Mouse (Mus musculus): ENCODE results near the gene Hoxc6.

The Hoxc6 gene

DNA sequence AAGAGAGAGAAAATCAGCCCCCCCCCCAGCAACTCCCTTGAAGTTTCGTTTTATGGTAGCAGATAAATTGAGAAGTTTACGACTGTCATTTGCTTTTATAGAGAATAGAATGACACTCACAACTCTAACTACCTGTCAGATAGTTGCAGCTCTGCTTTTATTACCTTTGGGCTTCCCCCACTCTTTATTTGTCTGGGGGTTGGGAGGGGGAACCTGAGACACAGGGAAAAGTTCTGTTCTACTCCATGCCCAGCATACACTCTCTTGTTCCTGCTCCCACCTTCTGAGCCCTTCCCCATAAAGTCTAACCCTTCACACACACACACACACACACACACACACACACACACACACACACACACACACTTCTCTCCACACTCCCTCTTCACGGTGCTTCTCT lies 5.2 kb upstream of the Hoxc6 start:
- POLR2A ChIA-PET, result interaction anchor here in 1 of 4 experiments (0.7 kb wide), 1 partner anchor 13 kb away, joined by 3 read pairs; no protein-coding TSS in a partner anchor
- CTCF ChIA-PET, result interaction anchor here in 3 of 4 experiments (0.6 to 1.0 kb wide), 4 partner anchors 9 to 180 kb away, joined by 3 to 8 read pairs (median 4); no protein-coding TSS in a partner anchor

DNA sequence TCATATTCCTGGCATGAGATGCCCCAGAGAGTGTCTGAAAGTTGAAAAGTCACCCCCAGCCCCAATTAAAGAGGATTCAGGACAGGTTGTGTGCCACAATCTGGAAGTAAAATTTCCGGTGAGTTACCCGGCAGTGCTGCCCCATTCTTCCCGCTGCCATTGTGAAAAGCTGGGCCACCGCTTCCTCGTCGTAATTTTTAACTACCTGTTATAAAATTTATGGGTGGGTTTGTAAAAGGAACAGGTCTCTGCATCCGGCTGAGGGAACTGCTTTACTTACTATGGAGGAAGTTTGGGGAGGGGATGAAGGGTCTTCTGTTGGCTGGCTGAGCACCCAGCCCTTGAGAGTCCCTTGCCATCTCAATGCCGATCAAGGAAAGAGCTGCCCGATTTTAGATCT lies 1.5 kb upstream of the Hoxc6 start:
- CTCF ChIA-PET, result interaction anchor here (0.6 to 3.5 kb wide), 11 partner anchors 9 to 187 kb away, joined by 3 to 25 read pairs (median 5); no protein-coding TSS in a partner anchor
- POLR2A ChIA-PET, result interaction anchor here in 3 of 4 experiments (0.7 to 1.8 kb wide), 12 partner anchors 9 to 265 kb away, joined by 3 to 8 read pairs (median 4); partner anchors contain the start of gene Hoxc10 (in 1 of the 3)

DNA sequence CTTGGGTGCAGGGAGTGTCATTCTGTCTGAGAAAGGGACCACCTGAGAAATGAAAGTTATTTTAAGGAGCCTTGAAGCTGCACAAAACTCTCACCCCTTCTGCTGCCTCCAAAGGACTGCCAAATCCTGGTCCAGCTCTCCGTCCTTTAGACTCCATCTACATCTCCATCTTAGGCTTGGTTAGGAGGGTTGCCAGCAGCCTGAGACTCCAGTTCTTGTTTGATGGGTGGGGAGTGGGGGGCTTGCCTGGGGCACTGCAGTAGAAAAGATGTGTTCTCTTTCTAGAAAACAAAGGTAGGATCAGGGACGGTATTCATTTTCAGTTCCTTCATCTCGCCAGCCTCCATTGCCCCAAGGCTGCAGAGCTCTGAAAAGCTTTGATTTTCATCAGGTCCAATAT lies 626 bp upstream of the Hoxc6 start:
- POLR2A ChIA-PET, result interaction anchor here in 3 of 4 experiments (0.7 to 1.8 kb wide), 12 partner anchors 9 to 308 kb away, joined by 3 to 6 read pairs (median 4); partner anchors contain the start of gene Hoxc10 (in 1 of the 3)
- CTCF ChIA-PET, result interaction anchor here (0.6 to 3.5 kb wide), 13 partner anchors 9 to 316 kb away, joined by 3 to 25 read pairs (median 4); no protein-coding TSS in a partner anchor

DNA sequence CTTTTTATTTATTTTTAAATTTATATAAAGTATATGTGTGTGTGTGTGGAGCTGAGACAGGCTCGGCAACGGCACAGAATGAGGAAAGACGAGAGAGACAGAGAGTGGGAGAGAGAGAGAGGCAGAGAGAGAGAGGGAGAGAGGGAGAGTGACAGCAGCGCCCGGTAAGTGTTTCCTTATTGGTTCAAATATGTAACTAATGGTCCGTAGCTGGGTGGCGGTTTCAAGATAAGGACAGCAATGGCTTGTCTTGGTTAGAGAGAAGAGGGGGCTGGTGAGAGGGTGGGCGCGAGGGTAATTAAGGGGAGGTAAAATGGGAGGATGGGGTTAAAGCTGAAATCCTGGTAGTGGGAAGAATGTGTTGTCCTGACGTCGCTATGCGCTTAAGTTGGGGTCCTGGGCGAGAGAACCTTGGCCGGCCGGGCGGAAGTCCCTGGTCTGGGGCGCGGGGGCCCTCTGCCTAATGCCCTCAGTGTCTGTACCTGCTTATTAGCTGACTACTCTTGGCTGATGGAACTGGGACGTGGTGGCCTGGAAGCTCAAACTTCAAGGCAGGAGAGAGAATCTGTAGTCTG lies 638 bp downstream of the Hoxc6 start:
- ChIA-PET POLR2A (interaction anchor here (0.6 to 2.4 kb wide), 32 partner anchors 11 to 328 kb away, joined by 3 to 11 read pairs (median 4); partner anchors contain the start of genes Hoxc11 (in 2 of the 4), Hoxc5 (in 2 of the 4), Calcoco1 (in 1 of the 4) and Hoxc4 (in 1 of the 4)), CTCF (interaction anchor here (0.6 to 3.5 kb wide), 31 partner anchors 8 to 328 kb away, joined by 3 to 24 read pairs (median 4); partner anchors contain the start of genes Hoxc10 (in 2 of the 4), Hoxc5 (in 1 of the 4) and Hoxc8 (in 1 of the 4))

DNA sequence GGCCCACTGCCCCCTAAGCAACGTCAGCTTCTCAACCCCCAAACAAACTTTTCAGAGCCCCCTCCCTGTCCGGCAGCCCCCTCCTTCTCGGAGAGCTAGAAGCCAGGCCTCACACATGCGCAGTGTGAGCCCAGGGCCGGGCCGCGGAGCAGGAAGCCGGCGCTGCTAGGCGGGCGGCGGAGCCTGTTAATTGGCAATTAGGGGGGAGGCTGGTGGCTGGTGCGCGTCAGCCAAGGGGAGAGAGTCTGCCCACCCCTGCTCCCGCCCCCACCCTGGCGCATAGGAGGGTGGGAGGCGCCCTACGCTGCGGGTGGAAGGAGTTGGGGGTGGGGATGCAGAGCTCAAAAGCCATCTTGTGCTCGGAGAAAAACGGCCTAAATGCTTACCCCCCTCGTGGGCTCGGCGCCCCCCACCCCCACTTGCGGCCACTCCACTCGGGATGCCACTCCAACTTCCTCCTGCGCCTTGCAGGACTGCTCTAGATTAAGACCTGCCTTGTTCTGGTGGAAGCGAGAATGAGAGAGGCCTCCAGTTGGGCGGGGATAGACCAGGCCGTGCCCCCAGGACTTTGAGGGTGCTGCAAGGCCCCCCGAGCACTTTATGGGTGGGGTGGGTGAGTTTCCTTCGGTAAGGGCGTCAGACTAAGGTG lies 1.2 kb downstream of the Hoxc6 start:
- CTCF ChIA-PET, result interaction anchor here (0.6 to 3.5 kb wide), 33 partner anchors 9 to 328 kb away, joined by 3 to 24 read pairs (median 4); partner anchors contain the start of genes Hoxc10 (in 2 of the 4), Hoxc5 (in 1 of the 4) and Hoxc8 (in 1 of the 4)
- POLR2A ChIA-PET, result interaction anchor here (0.5 to 2.4 kb wide), 36 partner anchors 10 to 328 kb away, joined by 3 to 11 read pairs (median 4); partner anchors contain the start of genes Hoxc11 (in 2 of the 4), Hoxc5 (in 2 of the 4), Calcoco1 (in 1 of the 4) and Hoxc4 (in 1 of the 4)

DNA sequence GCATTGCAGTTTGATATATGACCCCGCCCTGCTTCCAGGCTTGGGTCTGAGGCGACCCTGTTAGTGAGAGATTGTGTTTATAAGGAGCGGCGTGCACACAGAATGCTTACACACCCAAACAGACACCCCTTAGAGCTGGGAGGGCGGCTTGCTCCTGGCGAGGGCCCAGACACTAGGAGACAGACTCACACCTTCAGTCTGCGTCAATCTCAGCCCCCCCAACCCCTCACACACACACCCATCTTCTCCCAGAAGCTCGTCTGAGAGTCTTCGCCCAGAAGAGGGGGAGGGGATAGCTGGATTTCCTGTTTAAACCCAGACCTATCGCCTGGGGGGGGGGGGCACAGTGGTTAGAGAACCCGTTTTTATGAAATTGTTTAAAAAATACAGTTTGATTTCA lies 1.9 kb downstream of the Hoxc6 start:
- POLR2A ChIA-PET, result interaction anchor here (0.5 to 2.4 kb wide), 28 partner anchors 9 to 1585 kb away, joined by 3 to 11 read pairs (median 4); partner anchors contain the start of genes Hoxc8 (in 2 of the 4), Hoxc4 (in 1 of the 4) and Hoxc5 (in 1 of the 4)
- CTCF ChIA-PET, result interaction anchor here (0.6 to 3.5 kb wide), 24 partner anchors 9 to 821 kb away, joined by 3 to 24 read pairs (median 5); partner anchors contain the start of genes Hoxc10 (in 1 of the 4), Hoxc5 (in 1 of the 4) and Hoxc8 (in 1 of the 4)

DNA sequence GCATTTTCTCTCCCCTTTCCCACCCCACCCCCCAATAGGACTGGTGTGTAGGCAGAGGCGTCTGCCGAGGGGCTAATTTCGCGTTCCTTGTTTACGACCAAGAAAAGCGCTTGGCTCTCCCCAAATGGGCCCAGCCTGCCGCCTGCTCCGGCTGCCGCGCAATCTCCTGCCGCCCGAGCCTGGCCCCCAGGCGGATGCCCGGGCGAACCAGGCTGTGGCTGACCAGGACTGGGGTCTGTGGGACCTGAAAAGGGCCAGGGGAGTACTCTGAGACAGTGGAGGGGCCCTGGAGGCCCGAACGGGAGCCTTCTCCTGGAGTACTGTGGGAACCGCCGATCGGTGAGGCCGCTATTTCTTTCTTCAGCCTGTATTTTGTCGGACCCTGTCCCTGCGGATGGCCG lies 2.4 kb downstream of the Hoxc6 start:
- CTCF ChIA-PET, result interaction anchor here in 3 of 4 experiments (0.7 to 2.8 kb wide), 9 partner anchors 13 to 821 kb away, joined by 3 to 13 read pairs (median 6); no protein-coding TSS in a partner anchor
- POLR2A ChIA-PET, result interaction anchor here in 3 of 4 experiments (0.7 to 2.4 kb wide), 12 partner anchors 9 to 171 kb away, joined by 3 to 11 read pairs (median 4); partner anchors contain the start of gene Hoxc8 (in 2 of the 3)

DNA sequence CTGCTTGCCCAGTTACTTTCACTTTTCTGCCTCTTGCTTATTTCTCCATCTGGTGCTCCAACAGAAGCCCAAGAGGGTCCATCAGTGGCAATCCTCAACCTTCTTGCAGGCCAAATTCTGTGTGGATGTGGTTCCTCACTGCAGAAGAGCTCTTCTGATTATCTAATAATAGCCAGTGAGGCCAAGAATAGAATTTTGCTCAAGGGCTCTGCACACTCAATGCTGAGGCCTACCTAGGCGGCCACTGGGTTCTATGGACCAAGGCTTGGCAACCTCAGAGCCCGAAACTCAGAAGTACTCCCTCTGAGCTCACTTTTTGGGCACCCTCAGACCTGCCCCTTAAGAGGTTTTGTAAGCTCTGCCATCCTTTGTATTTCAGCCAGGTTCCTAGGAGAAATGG lies 3.3 kb downstream of the Hoxc6 start:
- CTCF ChIA-PET, result interaction anchor here in 3 of 4 experiments (0.7 to 2.8 kb wide), 4 partner anchors 14 to 322 kb away, joined by 3 to 13 read pairs (median 3); no protein-coding TSS in a partner anchor
- POLR2A ChIA-PET, result interaction anchor here in 1 of 4 experiments (1.0 kb wide), 1 partner anchor 12 kb away, joined by 3 read pairs; no protein-coding TSS in a partner anchor

DNA sequence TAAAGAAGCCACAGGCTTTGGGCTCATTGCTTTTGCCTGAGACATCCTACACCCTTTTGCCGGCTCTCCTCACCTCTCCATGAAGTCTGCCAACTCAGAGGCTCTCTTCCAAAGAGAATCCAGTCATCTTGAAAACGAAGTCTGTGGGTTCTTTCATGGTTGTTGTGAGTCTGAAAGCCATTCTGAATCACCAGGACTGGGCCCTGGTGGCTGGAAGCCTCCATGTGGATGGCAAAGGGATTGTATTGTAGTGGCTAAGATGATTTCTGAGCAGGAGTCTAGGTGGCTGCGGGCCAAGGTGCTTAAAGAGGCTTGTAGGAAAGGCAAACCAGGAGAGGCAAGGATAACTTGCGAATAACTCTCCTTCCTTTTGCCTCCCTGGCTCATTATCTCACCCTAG lies 4.1 kb downstream of the Hoxc6 start:
- CTCF ChIA-PET, result interaction anchor here in 1 of 4 experiments (1.1 kb wide), 1 partner anchor 128 kb away, joined by 3 read pairs; no protein-coding TSS in a partner anchor

DNA sequence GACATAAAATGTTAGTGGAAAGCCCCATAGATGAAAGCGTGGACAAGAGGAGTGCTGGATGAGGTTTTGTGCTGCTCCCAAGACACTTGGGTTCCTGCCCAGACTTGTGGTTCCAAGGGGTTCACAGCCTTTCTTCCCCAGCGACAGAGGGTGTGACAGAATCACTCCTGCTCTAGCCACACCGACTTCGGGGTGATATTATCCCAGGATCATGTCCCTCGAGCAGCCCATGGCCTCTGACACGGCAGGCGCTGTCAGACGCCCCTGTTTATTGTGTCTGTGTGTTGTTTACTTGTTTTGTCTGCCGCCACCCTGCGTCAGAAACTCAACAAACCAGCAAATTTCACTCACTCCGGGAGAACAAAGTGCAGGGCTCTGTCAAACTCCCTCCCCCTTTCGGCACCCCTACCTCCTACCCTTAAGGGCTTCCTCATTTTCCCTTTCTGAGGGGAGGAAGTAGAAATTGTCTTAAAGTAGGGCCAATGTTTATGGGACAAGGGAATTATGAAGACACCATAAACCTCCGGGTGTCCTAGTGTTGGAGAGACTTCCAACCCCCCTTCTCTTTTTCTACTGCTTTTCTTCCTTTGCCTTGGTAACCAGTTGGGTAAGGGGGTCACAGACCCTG lies 4.9 kb downstream of the Hoxc6 start:
- CTCF ChIA-PET, result interaction anchor here in 1 of 4 experiments (0.6 to 1.1 kb wide), 2 partner anchors 15 to 128 kb away, joined by 3 to 4 read pairs; no protein-coding TSS in a partner anchor
- POLR2A ChIA-PET, result interaction anchor here in 1 of 4 experiments (0.5 kb wide), 1 partner anchor 18 kb away, joined by 3 read pairs; no protein-coding TSS in a partner anchor

More for the DNA sequence above, 4.1 kb downstream of the Hoxc6 start:
- POLR2A ChIA-PET, result no interaction called here

DNA sequence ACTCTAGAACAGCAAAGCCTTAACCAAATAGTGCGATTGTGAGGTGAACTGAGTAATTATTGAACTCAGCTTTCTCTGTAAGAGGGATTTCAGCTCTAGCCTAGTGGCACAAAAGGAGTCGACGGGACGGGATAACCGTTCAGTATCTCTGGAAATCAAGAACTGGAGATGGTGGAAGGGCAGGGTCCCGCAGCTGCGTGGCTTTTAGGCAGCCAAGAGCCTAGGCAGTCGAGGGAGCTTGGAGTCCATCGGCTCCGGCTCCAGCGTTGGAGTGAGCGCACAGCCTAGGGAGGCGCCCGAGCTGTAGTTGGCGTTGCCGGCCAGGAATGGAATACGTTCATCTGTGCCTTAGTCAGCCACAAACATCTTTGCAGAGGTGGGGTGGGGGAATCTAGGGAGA lies 7.3 kb downstream of the Hoxc6 start:
- ChIA-PET CTCF (interaction anchor here (0.6 to 3.2 kb wide), 16 partner anchors 9 to 243 kb away, joined by 3 to 14 read pairs (median 4); partner anchors contain the start of gene Hoxc10 (in 1 of the 4)), POLR2A (interaction anchor here in 3 of 4 experiments (0.7 to 2.1 kb wide), 13 partner anchors 8 to 1510 kb away, joined by 3 to 7 read pairs (median 4); partner anchors contain the start of gene Hoxc8 (in 2 of the 3))

DNA sequence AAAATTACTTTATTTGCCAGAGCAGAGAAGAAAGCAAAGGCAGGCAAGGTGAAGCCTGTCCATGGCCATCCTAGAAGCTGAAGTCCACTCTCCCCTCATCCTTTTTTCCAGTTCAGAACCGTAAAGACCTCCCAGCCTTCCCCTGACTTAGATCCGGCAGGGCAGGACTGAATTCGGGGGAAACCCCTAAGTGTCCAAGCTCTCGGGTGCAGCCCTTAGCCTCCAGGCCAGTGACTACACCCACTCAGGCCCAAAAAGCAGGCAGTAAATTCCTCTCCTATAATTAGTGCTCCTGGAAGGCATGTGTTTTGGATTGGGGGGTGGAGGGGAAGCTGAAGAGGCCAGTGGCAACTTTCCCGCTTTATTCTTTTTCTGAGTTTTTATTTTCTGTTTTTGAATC lies 7.7 kb downstream of the Hoxc6 start:
- ChIA-PET POLR2A (interaction anchor here in 3 of 4 experiments (0.7 to 2.2 kb wide), 10 partner anchors 8 to 1510 kb away, joined by 3 to 6 read pairs (median 4); partner anchors contain the start of gene Hoxc5 (in 1 of the 3)), CTCF (interaction anchor here (0.6 to 3.2 kb wide), 12 partner anchors 8 to 172 kb away, joined by 3 to 25 read pairs (median 5); partner anchors contain the start of gene Hoxc10 (in 1 of the 4))

DNA sequence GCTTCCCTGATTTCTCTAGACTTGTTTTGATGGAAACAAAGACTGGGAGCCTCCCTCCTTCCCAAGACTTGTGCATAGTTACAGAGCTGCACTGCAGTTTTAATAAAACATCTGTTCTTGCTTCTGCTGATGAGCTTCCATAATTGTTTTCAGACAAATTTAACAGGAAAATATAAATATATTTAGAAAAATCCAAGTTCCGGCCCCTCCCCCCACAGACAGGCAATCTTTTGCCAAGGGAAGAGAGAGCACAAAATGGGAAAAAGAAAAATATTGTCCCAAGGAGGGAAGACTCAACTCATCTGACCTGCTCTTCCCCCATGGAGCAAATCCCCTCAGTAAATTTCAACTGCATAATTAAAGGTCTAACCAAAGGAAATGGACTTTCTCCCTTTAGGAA lies 8.3 kb downstream of the Hoxc6 start:
- CTCF ChIA-PET, result interaction anchor here (0.6 to 3.2 kb wide), 6 partner anchors 9 to 171 kb away, joined by 3 to 25 read pairs (median 8); partner anchors contain the start of gene Hoxc10 (in 1 of the 4)
- POLR2A ChIA-PET, result interaction anchor here in 2 of 4 experiments (0.7 to 2.2 kb wide), 6 partner anchors 19 to 1511 kb away, joined by 3 to 6 read pairs (median 4); partner anchors contain the start of gene Hoxc5 (in 1 of the 2)

DNA sequence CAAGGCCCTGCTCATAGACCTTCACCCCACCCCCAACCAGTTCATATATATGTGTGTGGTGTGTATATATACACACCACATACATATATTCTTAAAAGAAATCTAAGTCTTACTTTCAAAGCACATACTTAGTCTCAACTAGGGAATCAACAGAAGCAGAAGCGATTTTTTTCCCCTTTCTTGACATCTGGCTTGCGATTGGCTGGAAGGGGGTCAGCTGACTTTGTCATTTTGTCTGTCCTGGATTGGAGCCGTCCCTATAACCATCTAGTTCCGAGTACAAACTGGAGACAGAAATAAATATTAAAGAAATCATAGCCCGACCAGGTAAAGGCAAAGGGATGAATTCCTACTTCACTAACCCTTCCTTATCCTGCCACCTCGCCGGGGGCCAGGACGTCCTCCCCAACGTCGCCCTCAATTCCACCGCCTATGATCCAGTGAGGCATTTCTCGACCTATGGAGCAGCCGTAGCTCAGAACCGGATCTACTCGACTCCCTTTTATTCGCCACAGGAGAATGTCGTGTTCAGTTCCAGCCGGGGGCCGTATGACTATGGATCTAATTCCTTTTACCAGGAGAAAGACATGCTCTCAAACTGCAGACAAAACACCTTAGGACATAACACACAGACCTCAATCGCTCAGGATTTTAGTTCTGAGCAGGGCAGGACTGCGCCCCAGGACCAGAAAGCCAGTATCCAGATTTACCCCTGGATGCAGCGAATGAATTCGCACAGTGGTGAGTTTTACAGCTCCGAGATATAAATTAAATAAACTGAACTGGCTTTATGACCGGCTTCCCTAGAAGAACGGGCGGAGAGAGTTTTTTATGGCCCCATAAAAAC lies 11.4 kb downstream of the Hoxc6 start:
- CTCF ChIA-PET, result interaction anchor here in 3 of 4 experiments (0.6 to 5.0 kb wide), 11 partner anchors 19 to 628 kb away, joined by 3 to 44 read pairs (median 4); partner anchors contain the start of genes Copz1 (in 1 of the 3) and Hoxc8 (in 1 of the 3)
- POLR2A ChIA-PET, result interaction anchor here (0.9 to 3.2 kb wide), 10 partner anchors 10 to 159 kb away, joined by 3 to 11 read pairs (median 5); partner anchors contain the start of genes Hoxc10 (in 1 of the 4), Hoxc5 (in 1 of the 4) and Hoxc8 (in 1 of the 4)

DNA sequence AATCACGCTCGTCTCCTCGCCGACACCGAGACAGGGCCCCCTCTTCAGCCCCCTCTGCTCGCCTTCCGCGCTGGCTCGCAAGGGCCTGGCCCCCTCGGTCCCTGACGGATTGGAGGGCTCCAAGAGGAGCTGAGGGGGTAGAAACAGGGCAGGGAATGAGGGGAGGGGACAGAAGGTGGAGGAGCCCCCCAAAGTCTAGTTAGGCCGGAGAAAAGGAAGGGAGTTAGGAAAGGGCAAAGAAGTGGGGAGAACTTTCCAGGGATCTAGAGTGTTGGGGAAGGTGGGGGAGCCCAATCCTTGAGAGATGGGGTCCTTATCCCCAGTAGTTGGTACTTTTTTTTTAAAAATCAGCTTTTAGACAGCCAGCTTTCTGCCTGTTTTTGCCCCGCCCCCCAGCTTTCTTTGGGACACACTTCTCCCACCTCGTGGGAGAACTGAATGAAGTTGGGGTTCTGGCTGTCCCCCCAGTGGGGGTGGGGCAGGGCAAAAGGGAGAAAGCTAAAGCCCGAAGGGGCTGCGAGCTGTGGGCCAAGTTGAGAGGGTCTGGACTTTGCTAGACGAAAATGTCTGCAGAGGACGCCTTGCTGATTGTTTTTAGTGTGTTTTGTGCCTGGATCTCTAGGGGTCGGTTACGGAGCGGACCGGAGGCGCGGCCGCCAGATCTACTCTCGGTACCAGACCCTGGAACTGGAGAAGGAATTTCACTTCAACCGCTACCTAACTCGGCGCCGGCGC lies 12.2 kb downstream of the Hoxc6 start:
- POLR2A ChIA-PET, result interaction anchor here (0.8 to 3.2 kb wide), 12 partner anchors 11 to 229 kb away, joined by 3 to 11 read pairs (median 5); partner anchors contain the start of genes Cbx5 (in 1 of the 4), Hoxc10 (in 1 of the 4), Hoxc5 (in 1 of the 4) and Hoxc8 (in 1 of the 4)
- CTCF ChIA-PET, result interaction anchor here (0.5 to 5.0 kb wide), 16 partner anchors 21 to 629 kb away, joined by 3 to 44 read pairs (median 4); partner anchors contain the start of gene Copz1 (in 1 of the 4)

Data from embryonic stem cell, embryonic (primary cell).